Mouse (Mus musculus) lung, embryonic 16.5 days (tissue): ENCODE results near the gene Wwox. TPM values are rescaled to one million over a fixed set of nuclear protein-coding genes. Genes with fewer than 3 reads are reported as not detected.

Experiments
- ATAC-seq: fragments of 200-750 bp; cut with Nextera tagmentation; 2 replicates; pipeline ENCODE4 v1.8.0; 2017; ENCODE audit warnings: low read depth, mild to moderate bottlenecking, moderate library complexity
- H3K27ac ChIP-seq: fragments of 300-500 bp; sonication (generic); 2 replicates; pipeline ENCODE4 v1.5.1; 2014; ENCODE audit warnings: mild to moderate bottlenecking, control low read depth, low read length
- H3K27me3 ChIP-seq: fragments of 300-500 bp; sonication (generic); 2 replicates; pipeline ENCODE4 v1.6.1; 2014; ENCODE audit warnings: low read depth, low read length, mixed read lengths; ENCODE audit not compliant: control insufficient read depth, insufficient read depth
- H3K36me3 ChIP-seq: fragments of 300-500 bp; sonication (generic); 2 replicates; pipeline ENCODE4 v1.6.1; 2014; ENCODE audit warnings: low read length; ENCODE audit not compliant: control insufficient read depth, insufficient read depth
- H3K4me1 ChIP-seq: fragments of 300-500 bp; sonication (generic); replicated peaks from 2 replicates; pipeline ENCODE4 v1.6.1; 2014; ENCODE audit warnings: low read length, mixed read lengths; ENCODE audit not compliant: control insufficient read depth, insufficient read depth
- H3K4me2 ChIP-seq: fragments of 300-500 bp; sonication (generic); 2 replicates; pipeline ENCODE4 v1.6.1; 2014; ENCODE audit warnings: low read depth, low read length, control low read depth
- H3K4me3 ChIP-seq: fragments of 300-500 bp; sonication (generic); 2 replicates; pipeline ENCODE4 v1.5.1; 2014; ENCODE audit warnings: mild to moderate bottlenecking, low read length, control low read depth
- H3K9ac ChIP-seq: fragments of 300-500 bp; sonication (generic); 2 replicates; pipeline ENCODE4 v1.6.1; 2014; ENCODE audit warnings: low read length, control low read depth
- H3K9me3 ChIP-seq: fragments of 300-500 bp; sonication (generic); 2 replicates; pipeline ENCODE4 v1.6.1; 2016; ENCODE audit warnings: low read length; ENCODE audit not compliant: control insufficient read depth
- WGBS: fragments of 180-500 bp; shearing (Covaris S2); extraction: QIAGEN DNeasy Blood & Tissue Kit; methylation state at CpG from one replicate; pipeline ENCODE4 v1.1.7; 2014; 5-methylcytosine and 5-hydroxymethylcytosine counted together
- polyA plus RNA-seq: library from polyadenylated mRNA; unstranded; fragments of >200 nt; fragmentation: Nextera tagmentation; extraction: Ambion mirVana; gene quantifications from 2 replicates; pipeline ENCODE4 v1.2.1, GENCODE M21; 2015

The Wwox gene
- polyA plus RNA-seq, 1 experiment from 2014 or later: 20.2 TPM

DNA sequence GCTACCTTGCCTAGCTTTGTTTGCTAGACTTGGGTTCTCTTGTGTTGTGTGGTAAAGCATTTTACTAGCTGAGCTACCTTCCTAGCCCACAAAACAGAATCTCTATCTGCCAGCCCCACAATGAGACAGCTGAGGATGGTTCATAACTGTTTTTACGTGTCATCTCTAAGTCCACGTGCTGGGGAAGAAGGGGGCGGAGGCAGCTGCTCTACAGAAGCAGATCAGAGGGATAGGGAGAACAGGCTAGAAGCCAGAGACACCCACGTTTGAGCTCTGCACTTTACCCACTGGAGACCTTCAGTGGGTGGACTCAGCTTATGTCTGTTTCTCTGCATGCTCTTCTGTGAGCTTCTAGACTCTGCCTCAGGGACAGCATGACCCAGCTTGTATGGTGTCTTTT is 17.9 kb upstream of the Wwox start:
- Histone ChIP-seq H3K9me3 (no peaks in the 10 kb centered on the region), H3K9ac (no peak overlapping the region), H3K27ac (no peak overlapping the region), H3K4me1 (no peaks in the 10 kb centered on the region; the same call in 1 of the 2 replicates), H3K27me3 (no peaks in the 10 kb centered on the region), H3K36me3 (no peaks in the 10 kb centered on the region), H3K4me3 (no peak overlapping the region), H3K4me2 (no peak overlapping the region)
- WGBS: 71% methylated on average over 4 of the region's 4 CpGs
- no peak for ATAC-seq

DNA sequence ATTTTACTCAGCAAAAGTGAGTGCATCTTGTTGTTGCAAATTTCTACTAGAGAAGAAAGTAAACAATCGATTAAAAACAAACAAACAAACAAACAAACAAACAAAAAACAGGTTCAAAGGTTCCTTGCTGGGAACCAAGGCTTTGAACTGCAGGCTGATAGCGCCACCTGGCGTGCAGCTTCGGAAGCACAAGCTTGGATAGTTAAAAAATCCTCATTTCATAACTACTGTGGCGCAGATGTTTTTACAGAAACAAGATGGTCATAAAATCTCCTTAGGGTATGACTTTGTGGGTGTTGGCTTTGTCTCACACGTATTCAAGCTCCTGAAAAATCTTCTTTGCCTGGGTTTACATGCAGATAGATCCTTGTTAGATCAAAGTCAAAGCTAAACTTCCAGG is 1.2 kb upstream of the Wwox start:
- Histone ChIP-seq H3K9me3 (no peaks in the 10 kb centered on the region), H3K4me1 (peaks cover 7% of the 10 kb centered on the region), H3K4me3 (no peak overlapping the region), H3K27me3 (no peaks in the 10 kb centered on the region), H3K9ac (no peak overlapping the region), H3K4me2 (no peak overlapping the region), H3K27ac (no peak overlapping the region), H3K36me3 (no peaks in the 10 kb centered on the region)
- no peak for ATAC-seq
- 7% methylated on average over 6 of the region's 6 CpGs for WGBS

DNA sequence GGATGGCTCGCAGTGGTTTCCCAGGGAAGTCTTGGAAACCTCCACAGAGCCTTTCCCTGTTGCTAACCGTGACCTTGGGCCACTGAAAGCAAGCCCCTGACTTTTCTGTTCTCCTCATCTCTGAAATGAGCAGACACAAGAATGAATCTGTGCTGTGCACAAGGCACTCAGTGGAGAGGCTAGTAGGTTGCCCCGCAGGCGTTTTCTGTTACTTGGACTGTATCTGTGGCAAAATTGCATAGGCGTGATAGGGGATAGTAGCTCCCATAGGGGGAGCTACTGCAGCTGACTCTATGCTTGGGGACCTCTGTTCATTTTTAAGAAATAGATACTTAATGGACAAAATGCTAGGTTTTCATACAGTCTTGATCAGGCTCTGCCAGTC is 742 bp downstream of the Wwox start:
- peak overlapping the region; percentile 88 for H3K27ac ChIP-seq

DNA sequence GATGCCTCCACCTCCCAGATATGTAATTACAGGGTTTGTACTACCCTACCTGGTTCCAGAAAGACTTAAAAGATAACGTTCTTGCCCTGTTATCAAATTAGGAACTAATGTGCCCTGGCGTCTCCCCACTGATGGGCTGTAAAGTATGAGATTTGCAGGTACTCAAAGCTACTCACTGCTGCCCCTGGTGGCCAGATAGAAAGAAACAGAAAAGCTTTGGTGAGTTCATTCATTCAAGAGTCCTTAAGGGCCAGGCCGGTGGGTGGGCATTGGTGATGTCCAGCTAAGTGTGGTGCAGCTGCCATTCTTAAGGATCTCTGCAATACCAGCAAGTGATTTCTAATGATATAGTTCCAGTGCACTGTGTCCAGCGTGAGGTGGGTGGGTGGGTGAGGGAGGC is 2.2 kb downstream of the Wwox start:
- H3K9ac ChIP-seq: no peak overlapping the region
- H3K27me3 ChIP-seq: no peaks in the 10 kb centered on the region
- H3K36me3 ChIP-seq: peaks cover 3% of the 10 kb centered on the region; the same call in 1 of the 2 replicates
- ATAC-seq: no peak
- no peaks in the 10 kb centered on the region for H3K9me3 ChIP-seq
- no peak overlapping the region for H3K27ac ChIP-seq
- H3K4me1 ChIP-seq: peaks cover 7% of the 10 kb centered on the region
- no peak overlapping the region for H3K4me2 ChIP-seq
- 79% methylated on average over 4 of the region's 4 CpGs for WGBS
- H3K4me3 ChIP-seq: no peak overlapping the region

More for the DNA sequence above, 742 bp downstream of the Wwox start:
- Histone ChIP-seq H3K36me3 (no peaks in the 10 kb centered on the region; the same call in 1 of the 2 replicates), H3K27me3 (no peaks in the 10 kb centered on the region), H3K9me3 (no peaks in the 10 kb centered on the region), H3K4me2 (peak overlapping the region; percentile 89), H3K4me3 (peak overlapping the region; percentile 83), H3K9ac (peak overlapping the region; percentile 83), H3K4me1 (peaks cover 7% of the 10 kb centered on the region)
- WGBS: 15% methylated on average over 5 of the region's 5 CpGs
- ATAC-seq: no peak

DNA sequence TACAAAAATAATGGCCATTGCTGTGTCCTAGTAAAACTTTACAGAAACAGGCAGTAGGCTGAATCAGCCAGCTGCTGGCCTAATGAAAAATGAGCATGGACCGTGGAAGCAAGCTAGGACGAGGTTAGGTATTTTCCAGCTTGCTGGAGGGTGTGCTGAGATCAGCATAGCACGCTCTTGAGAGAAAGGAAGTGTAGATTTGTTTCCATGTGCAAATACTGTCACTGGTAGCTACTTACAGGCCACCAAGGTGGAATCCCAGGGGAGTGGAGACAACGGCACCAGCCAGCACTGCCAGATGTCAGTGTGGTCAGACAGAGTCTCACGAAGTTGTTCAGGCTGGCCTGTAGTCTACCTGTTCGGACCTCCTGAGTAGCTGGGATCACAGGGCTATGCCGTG is 7.4 kb downstream of the Wwox start:
- ATAC-seq: no peak

DNA sequence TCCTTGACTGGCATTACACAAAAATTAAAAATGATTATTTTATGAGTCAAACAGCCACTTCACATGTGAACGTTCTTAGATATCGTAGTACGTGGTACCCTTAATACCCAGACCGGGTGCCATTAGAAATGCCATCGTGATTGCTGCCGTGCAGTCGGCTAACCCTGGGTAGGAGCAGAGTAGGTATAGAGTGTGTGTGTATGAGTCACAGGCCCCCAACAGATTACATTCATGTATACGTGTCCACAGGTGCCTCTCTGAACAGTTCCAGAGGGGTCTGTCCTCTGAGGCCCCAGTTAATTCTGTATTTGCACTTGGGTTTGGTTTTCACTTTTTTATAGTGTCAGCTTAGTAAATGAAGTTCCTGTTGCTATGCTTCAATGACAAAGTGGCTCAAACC is 12.8 kb downstream of the Wwox start:
- Histone ChIP-seq H3K4me2 (no peak overlapping the region), H3K4me3 (no peak overlapping the region), H3K36me3 (peaks cover 9% of the 10 kb centered on the region; the same call in 1 of the 2 replicates), H3K9ac (no peak overlapping the region), H3K27me3 (no peaks in the 10 kb centered on the region), H3K27ac (no peak overlapping the region), H3K9me3 (no peaks in the 10 kb centered on the region), H3K4me1 (peaks cover 22% of the 10 kb centered on the region)
- no peak for ATAC-seq
- 85% methylated on average over 8 of the region's 8 CpGs for WGBS

More for the DNA sequence above, 7.4 kb downstream of the Wwox start:
- Histone ChIP-seq H3K36me3 (peaks cover 12% of the 10 kb centered on the region), H3K4me1 (0 out of 2 replicates have a peak, but pooled peaks cover 2% of the 10 kb centered on the region), H3K9me3 (no peaks in the 10 kb centered on the region), H3K4me2 (no peak overlapping the region), H3K9ac (0 out of 2 replicates have a peak overlapping the region, but pooled peaks have one; percentile 1), H3K4me3 (no peak overlapping the region), H3K27ac (no peak overlapping the region), H3K27me3 (no peaks in the 10 kb centered on the region)
- 67% methylated on average over 7 of the region's 7 CpGs for WGBS

DNA sequence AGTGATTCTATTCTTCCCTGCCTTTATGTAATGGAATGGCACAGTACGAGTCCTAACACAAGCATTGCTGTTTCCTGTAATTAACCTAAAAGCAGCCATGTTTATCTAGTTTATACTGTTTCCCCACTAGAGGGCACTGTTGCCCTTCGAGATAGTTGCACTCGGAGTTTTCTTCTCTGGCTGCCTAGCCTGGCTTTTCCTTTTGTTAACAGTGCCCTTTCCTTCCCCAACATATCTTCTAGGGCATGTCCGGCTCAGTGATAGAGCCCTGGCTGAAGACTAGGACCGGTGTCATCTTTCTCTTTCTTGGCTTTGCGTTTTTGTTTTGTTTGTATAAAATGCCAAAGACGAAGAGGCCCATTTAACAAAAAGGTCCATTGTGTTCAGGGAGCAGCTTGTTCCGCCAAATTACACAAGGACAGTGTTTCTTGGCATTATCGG is 13.3 kb downstream of the Wwox start:
- Histone ChIP-seq H3K27ac (peak overlapping the region; percentile 61), H3K36me3 (peaks cover 9% of the 10 kb centered on the region; the same call in 1 of the 2 replicates), H3K9ac (0 out of 2 replicates have a peak overlapping the region, but pooled peaks have one; percentile 47), H3K4me3 (no peak overlapping the region), H3K9me3 (no peaks in the 10 kb centered on the region), H3K4me1 (peaks cover 27% of the 10 kb centered on the region), H3K27me3 (no peaks in the 10 kb centered on the region), H3K4me2 (peak overlapping the region; percentile 18; the same call in 1 of the 2 replicates)
- WGBS: 8% methylated on average over 9 of the region's 9 CpGs
- 0 out of 2 replicates have a peak, but pooled peaks have one; percentile 42 for ATAC-seq

DNA sequence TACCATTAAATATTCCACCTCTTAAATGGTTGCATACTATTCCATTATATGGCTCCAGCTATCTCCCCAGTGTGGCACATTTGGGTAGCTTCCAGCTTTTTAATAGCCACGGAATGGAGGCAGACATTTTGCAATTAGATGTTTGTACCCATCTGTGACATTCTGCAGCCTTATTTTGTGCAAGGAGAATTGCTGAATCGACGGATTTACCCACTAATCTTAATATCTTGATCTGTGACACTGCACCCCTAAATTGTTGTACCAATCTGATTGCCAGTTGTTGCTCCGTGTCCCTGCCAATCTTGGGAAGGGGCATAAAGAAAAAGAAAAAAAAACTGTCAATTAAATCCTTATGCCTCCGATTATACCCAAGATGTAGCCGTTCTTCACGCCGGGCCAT is 15.8 kb downstream of the Wwox start:
- H3K36me3 ChIP-seq: no peaks in the 10 kb centered on the region
- H3K27me3 ChIP-seq: no peaks in the 10 kb centered on the region
- peaks cover 33% of the 10 kb centered on the region for H3K4me1 ChIP-seq
- no peak overlapping the region for H3K4me3 ChIP-seq
- peak overlapping the region; percentile 27; the same call in 1 of the 2 replicates for H3K27ac ChIP-seq
- H3K9ac ChIP-seq: no peak overlapping the region
- 77% methylated on average over 8 of the region's 8 CpGs for WGBS
- H3K4me2 ChIP-seq: no peak overlapping the region
- ATAC-seq: no peak
- no peaks in the 10 kb centered on the region for H3K9me3 ChIP-seq

DNA sequence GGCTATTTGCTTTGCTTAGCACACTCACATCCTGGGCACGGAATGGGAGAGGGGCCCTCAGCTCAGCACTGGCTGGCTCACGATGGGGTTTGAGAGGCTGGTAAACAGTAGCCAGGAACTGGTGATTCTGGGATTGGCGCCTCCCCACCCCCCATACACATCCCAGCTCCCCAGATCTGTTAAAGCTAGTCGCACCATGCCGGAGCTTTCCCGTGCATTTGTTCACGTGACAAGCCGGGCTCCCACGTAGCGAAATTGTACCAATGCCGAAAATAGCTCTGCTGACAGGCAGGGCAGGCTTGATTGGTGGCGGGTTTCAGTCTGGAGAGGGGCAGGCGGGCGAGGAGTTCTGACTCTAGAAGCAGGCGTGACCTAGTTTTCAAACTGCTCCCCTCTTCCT is 16.5 kb downstream of the Wwox start:
- peaks cover 36% of the 10 kb centered on the region for H3K4me1 ChIP-seq
- whole genome bisulfite sequencing: 56% methylated on average over 15 of the region's 15 CpGs
- H3K4me3 ChIP-seq: peak overlapping the region; percentile 14; the same call in 1 of the 2 replicates
- H3K27me3 ChIP-seq: no peaks in the 10 kb centered on the region
- no peaks in the 10 kb centered on the region for H3K36me3 ChIP-seq
- peak; percentile 65 for ATAC-seq
- peak overlapping the region; percentile 39 for H3K4me2 ChIP-seq
- peak overlapping the region; percentile 89 for H3K27ac ChIP-seq
- no peaks in the 10 kb centered on the region for H3K9me3 ChIP-seq
- 0 out of 2 replicates have a peak overlapping the region, but pooled peaks have one; percentile 52 for H3K9ac ChIP-seq
